Mouse (Mus musculus): ENCODE data around the gene Uck1. TPM values are rescaled to one million over a fixed set of nuclear protein-coding genes. Genes with fewer than 3 reads are reported as not detected.
A peak's percentile ranks its signal among the peaks of the same experiment; 100 is the strongest.

Uck1 gene
- polyA plus RNA-seq, 1 experiment from 2014 or later: 68.9 TPM

- 86% methylated on average over 1 of the region's 1 CpGs for WGBS
- Histone ChIP-seq H3K9me3 (ENCODE audit: control insufficient read depth, low read length) (no peaks in the 10 kb centered on the region), H3K27me3 (ENCODE audit: control insufficient read depth, insufficient read depth, low read length) (no peaks in the 10 kb centered on the region), H3K36me3 (ENCODE audit: control insufficient read depth, insufficient read depth, low read length) (peaks cover 19% of the 10 kb centered on the region), H3K4me1 (ENCODE audit: control insufficient read depth, insufficient read depth, low read length) (peaks cover 10% of the 10 kb centered on the region; the same call in 1 of the 2 replicates), H3K27ac (ENCODE audit: low read depth, low read length) (no peak overlapping the region), H3K4me3 (ENCODE audit: low read depth, low read length) (no peak overlapping the region), H3K4me2 (ENCODE audit: low read depth) (no peak overlapping the region), H3K9ac (ENCODE audit: low read length) (no peak overlapping the region)
- DNase-seq (ENCODE audit: low spot score) (peak; percentile 44), ATAC-seq (ENCODE audit: insufficient read depth, low FRiP score, low TSS enrichment) (no peak)
These were observed 22.8 kb upstream of the Uck1 start for GRCm38 (mm10) chr2:32282727-32283126.

DNA sequence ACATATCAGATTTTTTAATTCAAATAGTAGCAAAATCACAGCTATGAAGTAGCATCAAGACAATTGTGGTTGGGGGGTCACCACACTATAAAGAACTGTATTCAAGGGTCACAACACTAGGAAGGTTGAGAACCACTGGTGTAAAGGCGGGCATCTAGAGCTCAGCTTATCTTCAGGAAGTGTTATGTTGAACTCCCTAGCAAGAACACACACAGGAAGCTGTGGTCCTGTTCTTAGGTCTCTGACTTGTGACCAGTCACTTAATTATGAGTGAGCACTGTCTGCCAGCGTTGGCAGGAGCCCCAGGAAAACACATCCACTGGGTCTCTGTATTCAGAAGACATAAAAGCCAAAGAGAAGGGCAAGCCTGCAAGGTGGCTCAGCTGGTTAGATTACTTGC is 22.3 kb upstream of the Uck1 start:
- no peak overlapping the region for H3K4me3 ChIP-seq (ENCODE audit: low read depth, low read length)
- no peaks in the 10 kb centered on the region for H3K27me3 ChIP-seq (ENCODE audit: control insufficient read depth, insufficient read depth, low read length)
- no peaks in the 10 kb centered on the region for H3K9me3 ChIP-seq (ENCODE audit: control insufficient read depth, low read length)
- 91% methylated on average over 2 of the region's 2 CpGs for WGBS
- peaks cover 10% of the 10 kb centered on the region; the same call in 1 of the 2 replicates for H3K4me1 ChIP-seq (ENCODE audit: control insufficient read depth, insufficient read depth, low read length)
- peaks cover 19% of the 10 kb centered on the region for H3K36me3 ChIP-seq (ENCODE audit: control insufficient read depth, insufficient read depth, low read length)
- H3K9ac ChIP-seq (ENCODE audit: low read length): no peak overlapping the region
- no peak overlapping the region for H3K27ac ChIP-seq (ENCODE audit: low read depth, low read length)
- ATAC-seq (ENCODE audit: insufficient read depth, low FRiP score, low TSS enrichment) (no peak), DNase-seq (ENCODE audit: low spot score) (no peak)
- H3K4me2 ChIP-seq (ENCODE audit: low read depth): no peak overlapping the region

DNA sequence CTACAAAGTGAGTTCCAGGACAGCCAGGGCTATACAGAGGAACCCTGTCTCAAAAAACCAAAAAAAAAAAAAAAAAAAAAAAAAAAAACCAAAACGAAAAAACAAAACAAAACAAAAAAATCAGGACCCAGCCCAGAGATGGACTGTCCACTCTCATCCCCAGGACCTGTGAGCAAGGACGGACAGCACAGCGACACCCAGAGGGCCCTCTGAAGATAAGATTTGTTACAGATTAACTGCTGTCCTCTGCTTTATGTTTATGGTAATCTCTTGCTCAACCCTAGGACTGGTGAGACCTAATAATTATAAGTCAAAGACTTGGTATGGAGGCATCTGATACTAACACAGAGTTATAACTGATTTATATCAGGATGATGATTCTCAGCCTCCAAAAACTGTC is 15.9 kb upstream of the Uck1 start:
- Histone ChIP-seq H3K36me3 (ENCODE audit: control insufficient read depth, insufficient read depth, low read length) (peaks cover 14% of the 10 kb centered on the region), H3K4me3 (ENCODE audit: low read depth, low read length) (no peak overlapping the region), H3K9me3 (ENCODE audit: control insufficient read depth, low read length) (no peaks in the 10 kb centered on the region), H3K27ac (ENCODE audit: low read depth, low read length) (no peak overlapping the region), H3K4me1 (ENCODE audit: control insufficient read depth, insufficient read depth, low read length) (no peaks in the 10 kb centered on the region), H3K9ac (ENCODE audit: low read length) (no peak overlapping the region), H3K27me3 (ENCODE audit: control insufficient read depth, insufficient read depth, low read length) (no peaks in the 10 kb centered on the region), H3K4me2 (ENCODE audit: low read depth) (no peak overlapping the region)
- WGBS: 79% methylated on average over 3 of the region's 3 CpGs
- no peak for ATAC-seq (ENCODE audit: insufficient read depth, low FRiP score, low TSS enrichment)
- no peak for DNase-seq (ENCODE audit: low spot score)

- H3K27ac ChIP-seq (ENCODE audit: low read depth, low read length): no peak overlapping the region
- DNase-seq (ENCODE audit: low spot score) (peak; percentile 47), ATAC-seq (ENCODE audit: insufficient read depth, low FRiP score, low TSS enrichment) (no peak)
- 24% methylated on average over 4 of the region's 4 CpGs for WGBS
- H3K4me3 ChIP-seq (ENCODE audit: low read depth, low read length): no peak overlapping the region
- H3K9ac ChIP-seq (ENCODE audit: low read length): no peak overlapping the region
- H3K9me3 ChIP-seq (ENCODE audit: control insufficient read depth, low read length): no peaks in the 10 kb centered on the region
- H3K36me3 ChIP-seq (ENCODE audit: control insufficient read depth, insufficient read depth, low read length): peaks cover 10% of the 10 kb centered on the region
- peaks cover 6% of the 10 kb centered on the region for H3K4me1 ChIP-seq (ENCODE audit: control insufficient read depth, insufficient read depth, low read length)
- no peaks in the 10 kb centered on the region for H3K27me3 ChIP-seq (ENCODE audit: control insufficient read depth, insufficient read depth, low read length)
- H3K4me2 ChIP-seq (ENCODE audit: low read depth): no peak overlapping the region
These were observed 676 bp upstream of the Uck1 start for GRCm38 (mm10) chr2:32260635-32261034.

GRCm38 (mm10) chr2:32258887-32259533 is 949 bp downstream of the Uck1 start:
- no peak for ATAC-seq (ENCODE audit: insufficient read depth, low FRiP score, low TSS enrichment)
- Histone ChIP-seq H3K4me3 (ENCODE audit: low read depth, low read length) (peak overlapping the region; percentile 77), H3K27ac (ENCODE audit: low read depth, low read length) (no peak overlapping the region), H3K9me3 (ENCODE audit: control insufficient read depth, low read length) (no peaks in the 10 kb centered on the region), H3K4me2 (ENCODE audit: low read depth) (peak overlapping the region; percentile 73), H3K27me3 (ENCODE audit: control insufficient read depth, insufficient read depth, low read length) (no peaks in the 10 kb centered on the region), H3K9ac (ENCODE audit: low read length) (peak overlapping the region; percentile 84), H3K4me1 (ENCODE audit: control insufficient read depth, insufficient read depth, low read length) (peaks cover 6% of the 10 kb centered on the region), H3K36me3 (ENCODE audit: control insufficient read depth, insufficient read depth, low read length) (peaks cover 13% of the 10 kb centered on the region)
- no peak for DNase-seq (ENCODE audit: low spot score)
- 61% methylated on average over 6 of the region's 6 CpGs for WGBS

DNA sequence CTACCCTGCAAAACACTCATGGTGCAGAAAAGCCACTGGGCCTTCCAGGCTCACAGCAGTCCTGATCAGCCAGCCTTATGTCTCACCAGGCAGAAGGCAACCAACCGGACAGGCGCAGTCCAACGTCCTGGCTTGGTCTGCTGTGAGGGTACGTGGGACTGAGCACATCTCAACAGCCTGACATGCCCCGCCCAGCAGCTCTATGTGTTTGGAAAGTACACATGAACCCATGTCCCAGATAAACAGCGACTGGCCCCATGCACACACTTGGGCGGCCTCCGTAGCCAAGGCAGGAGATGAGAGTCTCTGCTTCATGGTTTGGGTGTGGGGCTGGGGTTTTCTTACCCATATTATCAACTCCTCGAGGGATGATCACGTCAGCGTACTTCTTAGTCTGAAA is 3.7 kb downstream of the Uck1 start:
- no peaks in the 10 kb centered on the region for H3K27me3 ChIP-seq (ENCODE audit: control insufficient read depth, insufficient read depth, low read length)
- H3K4me1 ChIP-seq (ENCODE audit: control insufficient read depth, insufficient read depth, low read length): peaks cover 6% of the 10 kb centered on the region
- peaks cover 21% of the 10 kb centered on the region for H3K36me3 ChIP-seq (ENCODE audit: control insufficient read depth, insufficient read depth, low read length)
- 94% methylated on average over 11 of the region's 11 CpGs for WGBS
- DNase-seq (ENCODE audit: low spot score) (no peak), ATAC-seq (ENCODE audit: insufficient read depth, low FRiP score, low TSS enrichment) (no peak)
- H3K9ac ChIP-seq (ENCODE audit: low read length): no peak overlapping the region
- no peak overlapping the region for H3K4me2 ChIP-seq (ENCODE audit: low read depth)
- H3K27ac ChIP-seq (ENCODE audit: low read depth, low read length): no peak overlapping the region
- H3K9me3 ChIP-seq (ENCODE audit: control insufficient read depth, low read length): no peaks in the 10 kb centered on the region
- no peak overlapping the region for H3K4me3 ChIP-seq (ENCODE audit: low read depth, low read length)

DNA sequence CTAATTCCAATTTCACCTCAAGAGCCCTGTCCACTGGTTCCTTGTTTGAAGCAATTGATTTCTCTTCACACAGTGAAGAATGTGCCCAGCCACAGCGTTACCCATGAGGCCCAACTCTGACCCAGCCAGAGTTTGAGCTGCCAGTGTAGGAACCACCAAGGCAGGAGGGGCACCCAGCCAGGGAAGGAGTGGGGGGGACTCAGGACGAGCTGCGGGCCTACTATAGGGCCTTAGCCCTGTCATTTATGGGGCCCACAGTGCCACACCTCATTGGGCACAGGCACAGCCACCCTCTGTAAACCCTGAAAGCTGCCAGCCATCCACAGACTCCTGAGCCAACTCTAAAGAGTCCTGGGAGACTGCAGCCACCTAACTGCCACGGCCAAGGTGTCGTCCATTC is 5.4 kb downstream of the Uck1 start:
- 87% methylated on average over 5 of the region's 5 CpGs for WGBS
- H3K36me3 ChIP-seq (ENCODE audit: control insufficient read depth, insufficient read depth, low read length): peaks cover 24% of the 10 kb centered on the region

GRCm38 (mm10) chr2:32253352-32253751 is 6.6 kb downstream of the Uck1 start:
- Histone ChIP-seq H3K4me2 (ENCODE audit: low read depth) (no peak overlapping the region), H3K4me3 (ENCODE audit: low read depth, low read length) (no peak overlapping the region), H3K9me3 (ENCODE audit: control insufficient read depth, low read length) (no peaks in the 10 kb centered on the region), H3K36me3 (ENCODE audit: control insufficient read depth, insufficient read depth, low read length) (peaks cover 27% of the 10 kb centered on the region), H3K27ac (ENCODE audit: low read depth, low read length) (no peak overlapping the region), H3K9ac (ENCODE audit: low read length) (no peak overlapping the region), H3K27me3 (ENCODE audit: control insufficient read depth, insufficient read depth, low read length) (no peaks in the 10 kb centered on the region), H3K4me1 (ENCODE audit: control insufficient read depth, insufficient read depth, low read length) (no peaks in the 10 kb centered on the region)
- no peak for ATAC-seq (ENCODE audit: insufficient read depth, low FRiP score, low TSS enrichment)
- DNase-seq (ENCODE audit: low spot score): no peak
- 88% methylated on average over 1 of the region's 1 CpGs for WGBS

More for the DNA sequence above, 5.4 kb downstream of the Uck1 start:
- DNase-seq (ENCODE audit: low spot score) (no peak), ATAC-seq (ENCODE audit: insufficient read depth, low FRiP score, low TSS enrichment) (no peak)
- Histone ChIP-seq H3K4me3 (ENCODE audit: low read depth, low read length) (no peak overlapping the region), H3K27ac (ENCODE audit: low read depth, low read length) (no peak overlapping the region), H3K9me3 (ENCODE audit: control insufficient read depth, low read length) (no peaks in the 10 kb centered on the region), H3K4me1 (ENCODE audit: control insufficient read depth, insufficient read depth, low read length) (peaks cover 6% of the 10 kb centered on the region), H3K4me2 (ENCODE audit: low read depth) (no peak overlapping the region), H3K9ac (ENCODE audit: low read length) (no peak overlapping the region), H3K27me3 (ENCODE audit: control insufficient read depth, insufficient read depth, low read length) (no peaks in the 10 kb centered on the region)

DNA sequence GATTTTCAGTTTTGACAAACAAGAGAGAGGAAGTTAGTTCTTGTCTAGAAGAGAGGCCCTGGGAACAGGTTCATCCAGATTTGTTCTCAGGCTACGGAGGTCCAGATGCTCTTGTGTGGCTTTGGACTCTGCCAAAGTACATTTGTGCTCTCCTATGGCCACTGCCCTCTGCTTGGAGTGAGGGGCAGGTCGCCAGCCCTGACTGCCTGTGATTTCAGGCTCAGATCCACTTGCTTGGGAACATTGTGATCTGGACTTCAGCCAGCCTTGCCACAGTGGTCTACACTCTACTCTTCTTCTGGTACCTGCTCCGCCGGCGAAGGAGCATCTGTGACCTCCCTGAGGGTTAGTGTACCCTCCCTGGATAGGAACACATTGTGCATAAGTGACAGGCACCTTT is 7.3 kb downstream of the Uck1 start:
- H3K4me1 ChIP-seq (ENCODE audit: control insufficient read depth, insufficient read depth, low read length): no peaks in the 10 kb centered on the region
- no peak overlapping the region for H3K9ac ChIP-seq (ENCODE audit: low read length)
- DNase-seq (ENCODE audit: low spot score) (no peak), ATAC-seq (ENCODE audit: insufficient read depth, low FRiP score, low TSS enrichment) (no peak)
- no peaks in the 10 kb centered on the region for H3K9me3 ChIP-seq (ENCODE audit: control insufficient read depth, low read length)
- no peak overlapping the region for H3K4me3 ChIP-seq (ENCODE audit: low read depth, low read length)
- H3K27ac ChIP-seq (ENCODE audit: low read depth, low read length): no peak overlapping the region
- 86% methylated on average over 5 of the region's 5 CpGs for WGBS
- H3K36me3 ChIP-seq (ENCODE audit: control insufficient read depth, insufficient read depth, low read length): peaks cover 26% of the 10 kb centered on the region
- no peaks in the 10 kb centered on the region for H3K27me3 ChIP-seq (ENCODE audit: control insufficient read depth, insufficient read depth, low read length)
- H3K4me2 ChIP-seq (ENCODE audit: low read depth): no peak overlapping the region
